Mouse (Mus musculus) CH12.LX (cell line): Measurements from ENCODE around the gene Focad. TPM values are rescaled to one million over a fixed set of nuclear protein-coding genes. Genes with fewer than 3 reads are reported as not detected.

Experiments used
- DNase-seq: peaks from one replicate; pipeline ENCODE4 v3.0.0-alpha.2; 2013; ENCODE audit errors: extremely low read depth
- H3K27ac ChIP-seq: 2 replicates; pipeline ENCODE4 v1.5.1; 2012; ENCODE audit warnings: low read depth, mild to moderate bottlenecking, control low read depth, moderate library complexity; ENCODE audit not compliant: insufficient read depth
- H3K27me3 ChIP-seq: replicated peaks from 2 replicates; pipeline ENCODE3; 2012; ENCODE audit warnings: inconsistent platforms
- H3K36me3 ChIP-seq, 2 experiments: replicated peaks in 1 of 2; 2 replicates each; pipeline versions ENCODE3 to v1.6.1; 2012; ENCODE audit warnings: inconsistent platforms in 1 of 2, low read length in 1 of 2, mild to moderate bottlenecking in 1 of 2, mixed read lengths in 1 of 2, moderate library complexity in 1 of 2; ENCODE audit not compliant: control insufficient read depth in 1 of 2, insufficient read depth in 1 of 2
- H3K4me1 ChIP-seq, 2 experiments: 2 replicates each; pipeline ENCODE4 v1.6.1; 2012; ENCODE audit warnings: inconsistent platforms in 1 of 2, moderate library complexity in 1 of 2; ENCODE audit not compliant: insufficient read depth in 2 of 2, control insufficient read depth in 1 of 2
- H3K4me2 ChIP-seq: 2 replicates; pipeline ENCODE4 v1.6.1; 2012; ENCODE audit warnings: low read depth, mild to moderate bottlenecking, control low read depth; ENCODE audit not compliant: poor library complexity, insufficient read depth, severe bottlenecking
- H3K4me3 ChIP-seq, 3 experiments: fragments of 150-350 bp in 1 of 3; sonication (generic) in 1 of 3; replicated peaks in 1 of 3; 2 replicates each; pipeline versions ENCODE3 to v1.5.1; 2011 to 2012; ENCODE audit warnings: low read depth in 2 of 3, low read length in 2 of 3, mild to moderate bottlenecking in 2 of 3, moderate library complexity in 2 of 3, control low read depth in 1 of 3, improper control_type of control experiment in 1 of 3, inconsistent platforms in 1 of 3, mixed read lengths in 1 of 3; ENCODE audit not compliant: poor library complexity in 1 of 3
- H3K79me2 ChIP-seq: replicated peaks from 2 replicates; pipeline ENCODE4 v1.6.1; 2012; ENCODE audit warnings: mild to moderate bottlenecking, moderate library complexity; ENCODE audit not compliant: control insufficient read depth, poor library complexity, insufficient read depth, severe bottlenecking; ENCODE audit errors: extremely low read depth
- H3K9ac ChIP-seq: 2 replicates; pipeline ENCODE4 v1.6.1; 2012; ENCODE audit warnings: low read depth, mild to moderate bottlenecking, control low read depth, moderate library complexity; ENCODE audit not compliant: insufficient read depth
- H3K9me3 ChIP-seq: replicated peaks from 2 replicates; pipeline ENCODE3; 2012; ENCODE audit warnings: low read length, inconsistent platforms, mixed read lengths
- BHLHE40 ChIP-seq: IDR thresholded peaks from 2 replicates; pipeline ENCODE4 v1.6.1; 2011; ENCODE audit warnings: mild to moderate bottlenecking, low read depth, low read length, improper control_type of control experiment
- CHD1 ChIP-seq: IDR thresholded peaks from 2 replicates; pipeline ENCODE4 v1.6.1; 2012; ENCODE audit warnings: low read depth, low read length, improper control_type of control experiment, inconsistent platforms
- CHD2 ChIP-seq: IDR thresholded peaks from 2 replicates; pipeline ENCODE4 v1.6.1; 2011; ENCODE audit warnings: low read length, improper control_type of control experiment
- CTCF ChIP-seq, 2 experiments: IDR thresholded peaks in 1 of 2; conservative IDR thresholded peaks in 1 of 2; 2 replicates each; pipeline ENCODE4 v1.5.1; 2011 to 2012; ENCODE audit warnings: low read depth in 2 of 2, low read length in 2 of 2, improper control_type of control experiment in 1 of 2, inconsistent platforms in 1 of 2, mild to moderate bottlenecking in 1 of 2, moderate library complexity in 1 of 2
- E2F4 ChIP-seq: IDR thresholded peaks from 2 replicates; pipeline ENCODE4 v1.6.1; 2011; ENCODE audit warnings: low read depth, low read length, improper control_type of control experiment; ENCODE audit not compliant: insufficient replicate concordance
- EP300 ChIP-seq: IDR thresholded peaks from 2 replicates; pipeline ENCODE4 v1.6.1; 2011; ENCODE audit warnings: low read length, improper control_type of control experiment
- GABPA ChIP-seq: IDR thresholded peaks from 2 replicates; pipeline ENCODE4 v1.6.1; 2012; ENCODE audit warnings: low read depth, low read length, improper control_type of control experiment, inconsistent platforms; ENCODE audit not compliant: insufficient replicate concordance
- IRF4 ChIP-seq: IDR thresholded peaks from 2 replicates; pipeline ENCODE4 v1.6.1; 2014; ENCODE audit warnings: low read depth, mild to moderate bottlenecking, inconsistent platforms, low read length, improper control_type of control experiment
- JUND ChIP-seq: conservative IDR thresholded peaks from 2 replicates; pipeline ENCODE4 v1.6.1; 2011; ENCODE audit warnings: low read depth, low read length, improper control_type of control experiment
- KAT2A ChIP-seq: IDR thresholded peaks from 2 replicates; pipeline ENCODE4 v1.6.1; 2012; ENCODE audit warnings: low read length, improper control_type of control experiment, inconsistent platforms; ENCODE audit not compliant: insufficient replicate concordance
- MAFK ChIP-seq: IDR thresholded peaks from 2 replicates; pipeline ENCODE4 v1.6.1; 2011; ENCODE audit warnings: low read length, improper control_type of control experiment; ENCODE audit not compliant: insufficient replicate concordance
- MAX ChIP-seq: IDR thresholded peaks from 2 replicates; pipeline ENCODE4 v1.6.1; 2011; ENCODE audit warnings: low read length, improper control_type of control experiment
- MEF2A ChIP-seq: IDR thresholded peaks from 2 replicates; pipeline ENCODE4 v1.6.1; 2014; ENCODE audit warnings: low read depth, mild to moderate bottlenecking, inconsistent platforms, low read length, improper control_type of control experiment, borderline replicate concordance
- NELFE ChIP-seq: IDR thresholded peaks from 2 replicates; pipeline ENCODE4 v1.6.1; 2011; ENCODE audit warnings: low read depth, low read length, improper control_type of control experiment
- PAX5 ChIP-seq: IDR thresholded peaks from 2 replicates; pipeline ENCODE4 v1.6.1; 2012; ENCODE audit warnings: low read length, inconsistent platforms, mixed read lengths
- POLR2A ChIP-seq: IDR thresholded peaks from 2 replicates; pipeline ENCODE4 v1.6.1; 2011; ENCODE audit warnings: low read depth, mild to moderate bottlenecking, improper control_type of control experiment, low read length
- POLR2AphosphoS2 ChIP-seq: IDR thresholded peaks from 2 replicates; pipeline ENCODE4 v1.6.1; 2011; ENCODE audit warnings: low read depth, low read length, improper control_type of control experiment
- RCOR1 ChIP-seq: conservative IDR thresholded peaks from 2 replicates; pipeline ENCODE4 v1.6.1; 2012; ENCODE audit warnings: low read depth, mild to moderate bottlenecking, inconsistent platforms, low read length, improper control_type of control experiment
- SIN3A ChIP-seq: IDR thresholded peaks from 2 replicates; pipeline ENCODE4 v1.6.1; 2012; ENCODE audit warnings: low read length, improper control_type of control experiment, inconsistent platforms
- TBP ChIP-seq: conservative IDR thresholded peaks from 2 replicates; pipeline ENCODE4 v1.6.1; 2011; ENCODE audit warnings: low read depth, low read length, improper control_type of control experiment
- UBTF ChIP-seq: IDR thresholded peaks from 2 replicates; pipeline ENCODE4 v1.6.1; 2012; ENCODE audit warnings: low read depth, mild to moderate bottlenecking, inconsistent platforms, low read length, improper control_type of control experiment, moderate library complexity
- USF2 ChIP-seq: conservative IDR thresholded peaks from 2 replicates; pipeline ENCODE4 v1.6.1; 2011; ENCODE audit warnings: low read depth, low read length, improper control_type of control experiment
- ZKSCAN1 ChIP-seq: IDR thresholded peaks from 2 replicates; pipeline ENCODE4 v1.6.1; 2012; ENCODE audit warnings: low read depth, inconsistent platforms, low read length, improper control_type of control experiment, borderline replicate concordance
- ZNF384 ChIP-seq: IDR thresholded peaks from 2 replicates; pipeline ENCODE4 v1.6.1; 2012; ENCODE audit warnings: low read depth, low read length, improper control_type of control experiment, inconsistent platforms
- dilution Hi-C: fragments of 300-500 bp; cut with MboI; formaldehyde crosslinking; loops from 2 replicates; pipeline ENCODE4 v1.14.3; 2020; ENCODE audit warnings: low sequenced_read_pairs; ENCODE audit not compliant: extremely low pct_unique_long_range_greater_than_20kb, extremely low pct_ligation_motif_present
- in situ Hi-C: fragments of 300-500 bp; cut with MboI; formaldehyde crosslinking; loops from 3 replicates; pipeline ENCODE4 v1.14.3; 2019; ENCODE audit warnings: low sequenced_read_pairs, low pct_ligation_motif_present, low pct_unique_long_range_greater_than_20kb, mixed read lengths
- polyA plus RNA-seq: library from polyadenylated mRNA; unstranded; fragments of >175 nt; gene quantifications from 2 replicates; pipeline ENCODE4 v1.2.1, GENCODE M21; 2012; ENCODE audit warnings: low read depth; ENCODE audit not compliant: insufficient read length
- total RNA-seq, 2 experiments: library from RNA; depleted of rRNA; stranded (reverse); fragments of 300-350 nt in 1 of 2; fragments of >200 nt in 1 of 2; gene quantifications; 2 replicates each; pipeline ENCODE4 v1.2.3; 2012 to 2014

The Focad gene
- total and polyA plus RNA-seq, 3 experiments, result 17.3 to 18.9 (median 18.2) TPM

GRCm38 (mm10) chr4:88210602-88211001 lies 116.2 kb downstream of the Focad start:
- no peak overlapping the region for H3K4me3 ChIP-seq
- no peaks in the 10 kb centered on the region for H3K27me3 ChIP-seq
- no peak overlapping the region for H3K27ac ChIP-seq
- peaks cover 0 to 3% of the 10 kb centered on the region in 2 experiments for H3K36me3 ChIP-seq
- peak overlapping the region; percentile 29; the same call in 1 of the 2 replicates for H3K4me2 ChIP-seq
- peaks cover 5 to 16% of the 10 kb centered on the region in 2 experiments; a peak in 3 of 4 replicates for H3K4me1 ChIP-seq
- no peaks in the 10 kb centered on the region for H3K79me2 ChIP-seq
- in situ Hi-C loops, result no loop called here
- no peaks in the 10 kb centered on the region for H3K9me3 ChIP-seq
- TF ChIP-seq CHD2 (no peak), MAX (no peak), RCOR1 (no peak), CHD1 (no peak), GABPA (no peak), ZNF384 (no peak), BHLHE40 (no peak), ZKSCAN1 (no peak), E2F4 (no peak), UBTF (no peak), TBP (no peak), IRF4 (no peak)
- dilution Hi-C loops, result no loop called here
- no peak overlapping the region for H3K9ac ChIP-seq
- DNase-seq, result no peak

- TF ChIP-seq MAFK (no peak), POLR2AphosphoS2 (no peak), POLR2A (no peak), EP300 (no peak), ZNF384 (no peak), CHD1 (no peak), MAX (no peak), ZKSCAN1 (no peak), MEF2A (no peak), NELFE (no peak), JUND (no peak), RCOR1 (no peak), CTCF (conservative IDR thresholded peaks at IDR 0.05 in 1 of 2, IDR thresholded peaks at IDR 0.05 in 1 of 2; ENCODE audit: low read depth in 2 of 2, low read length in 2 of 2) (no peak), UBTF (no peak), USF2 (no peak), PAX5 (no peak), KAT2A (no peak), BHLHE40 (no peak), SIN3A (no peak), CHD2 (no peak)
Measured at GRCm38 (mm10) chr4:88211200-88211885, 116.9 kb downstream of the Focad start.

More at GRCm38 (mm10) chr4:88211200-88211885, 116.9 kb downstream of the Focad start:
- Histone ChIP-seq H3K79me2 (no peaks in the 10 kb centered on the region), H3K4me2 (no peak overlapping the region), H3K9ac (no peak overlapping the region), H3K4me3 (no peak overlapping the region), H3K36me3 (peaks cover 0 to 3% of the 10 kb centered on the region in 2 experiments), H3K27me3 (no peaks in the 10 kb centered on the region), H3K4me1 (peaks cover 5 to 16% of the 10 kb centered on the region in 2 experiments; a peak in 3 of 4 replicates), H3K27ac (no peak overlapping the region), H3K9me3 (no peaks in the 10 kb centered on the region)
- in situ Hi-C loops (no loop called here), dilution Hi-C loops (no loop called here)
- DNase-seq, result no peak
